Mouse (Mus musculus): Measurements from ENCODE around the gene Lrfn4.

The Lrfn4 gene

GRCm38 (mm10) chr19:4615151-4616093, at the start of gene Lrfn4:
Gene Lrfn4, minus strand, starts transcription at chr19:4615667.
- peak; percentile 43 to 49 for DNase-seq (ENCODE audit: low spot score in 2 of 2)

GRCm38 (mm10) chr19:4658156-4658555, 42.7 kb upstream of the Lrfn4 start:
- DNase-seq (ENCODE audit: low spot score in 2 of 2) = no peak

GRCm38 (mm10) chr19:4646917-4647492, 31.5 kb upstream of the Lrfn4 start:
- no peak for DNase-seq (ENCODE audit: low spot score in 2 of 2)

GRCm38 (mm10) chr19:4644271-4644670, 28.8 kb upstream of the Lrfn4 start:
- no peak for DNase-seq (ENCODE audit: low spot score in 2 of 2)

GRCm38 (mm10) chr19:4635986-4636385, 20.5 kb upstream of the Lrfn4 start:
- DNase-seq (ENCODE audit: low spot score in 2 of 2) = no peak

GRCm38 (mm10) chr19:4628819-4629218, 13.4 kb upstream of the Lrfn4 start:
- DNase-seq (ENCODE audit: low spot score in 2 of 2) = peak; percentile 22 to 59

- no peak for DNase-seq (ENCODE audit: low spot score in 2 of 2)
Observed at GRCm38 (mm10) chr19:4625829-4626535, 10.5 kb upstream of the Lrfn4 start.

- peak; percentile 84 to 88 for DNase-seq (ENCODE audit: low spot score in 2 of 2)
Observed at GRCm38 (mm10) chr19:4625179-4625828, 9.8 kb upstream of the Lrfn4 start, which contains the start of gene Rce1. Gene Rce1, minus strand, starts transcription at chr19:4625641.

GRCm38 (mm10) chr19:4624406-4625178, 9.1 kb upstream of the Lrfn4 start:
- no peak for DNase-seq (ENCODE audit: low spot score in 2 of 2)

GRCm38 (mm10) chr19:4624006-4624405, 8.5 kb upstream of the Lrfn4 start:
- no peak for DNase-seq (ENCODE audit: low spot score in 2 of 2)

- no peak for DNase-seq (ENCODE audit: low spot score in 2 of 2)
Observed at GRCm38 (mm10) chr19:4623419-4623818, 8.0 kb upstream of the Lrfn4 start.

GRCm38 (mm10) chr19:4622780-4623179, 7.3 kb upstream of the Lrfn4 start:
- no peak for DNase-seq (ENCODE audit: low spot score in 2 of 2)

GRCm38 (mm10) chr19:4620721-4621120, 5.3 kb upstream of the Lrfn4 start:
- no peak for DNase-seq (ENCODE audit: low spot score in 2 of 2)

GRCm38 (mm10) chr19:4619461-4619860, 4.0 kb upstream of the Lrfn4 start:
- DNase-seq (ENCODE audit: low spot score in 2 of 2) = no peak

GRCm38 (mm10) chr19:4618183-4618582, 2.7 kb upstream of the Lrfn4 start:
- no peak for DNase-seq (ENCODE audit: low spot score in 2 of 2)

- DNase-seq (ENCODE audit: low spot score in 2 of 2) = no peak
Observed at GRCm38 (mm10) chr19:4616546-4616945, 1.1 kb upstream of the Lrfn4 start.

GRCm38 (mm10) chr19:4614305-4615150, 939 bp downstream of the Lrfn4 start:
- no peak for DNase-seq (ENCODE audit: low spot score in 2 of 2)

- no peak for DNase-seq (ENCODE audit: low spot score in 2 of 2)
Observed at GRCm38 (mm10) chr19:4613464-4614304, 1.8 kb downstream of the Lrfn4 start.

Data from spleen, postnatal 36 days (tissue).